Mouse (Mus musculus) liver, postnatal 0 days (tissue): ENCODE data around the gene Krt34. TPM values are rescaled to one million over a fixed set of nuclear protein-coding genes. Genes with fewer than 3 reads are reported as not detected.
A peak's percentile ranks its signal among the peaks of the same experiment; 100 is the strongest.

ENCODE experiments used
- ATAC-seq: fragments of 200-750 bp; cut with Nextera tagmentation; 2 replicates; pipeline ENCODE4 v1.8.0; 2017; ENCODE audit warnings: mild to moderate bottlenecking, moderate library complexity
- DNase-seq: peaks from one replicate; pipeline ENCODE4 v3.0.0-alpha.2; 2016
- H3K27ac ChIP-seq: fragments of 300-500 bp; sonication (generic); 2 replicates; pipeline ENCODE4 v1.5.1; 2014; ENCODE audit warnings: antibody characterized with exemption, moderate library complexity, mild to moderate bottlenecking, low read depth
- H3K27me3 ChIP-seq: fragments of 300-500 bp; sonication (generic); 2 replicates; pipeline ENCODE4 v1.6.1; 2014; ENCODE audit warnings: low read length, control low read depth, mixed read lengths; ENCODE audit not compliant: insufficient read depth
- H3K36me3 ChIP-seq: fragments of 300-500 bp; sonication (generic); replicated peaks from 2 replicates; pipeline ENCODE4 v1.6.1; 2014; ENCODE audit warnings: mild to moderate bottlenecking, control low read depth, low read length, moderate library complexity, mixed read lengths; ENCODE audit not compliant: insufficient read depth
- H3K4me1 ChIP-seq: fragments of 300-500 bp; sonication (generic); 2 replicates; pipeline ENCODE4 v1.6.1; 2014; ENCODE audit warnings: antibody characterized with exemption, mild to moderate bottlenecking, control low read depth; ENCODE audit not compliant: insufficient read depth
- H3K4me2 ChIP-seq: fragments of 300-500 bp; sonication (generic); 2 replicates; pipeline ENCODE4 v1.6.1; 2014; ENCODE audit warnings: low read depth, mild to moderate bottlenecking, low read length, moderate library complexity, mixed read lengths
- H3K4me3 ChIP-seq: fragments of 300-500 bp; sonication (generic); 2 replicates; pipeline ENCODE4 v1.5.1; 2014; ENCODE audit warnings: low read depth, low read length
- H3K9ac ChIP-seq: fragments of 300-500 bp; sonication (generic); replicated peaks from 2 replicates; pipeline ENCODE4 v1.6.1; 2014; ENCODE audit warnings: mild to moderate bottlenecking, moderate library complexity
- H3K9me3 ChIP-seq: fragments of 300-500 bp; sonication (generic); 2 replicates; pipeline ENCODE4 v1.6.1; 2016; ENCODE audit warnings: mild to moderate bottlenecking, control low read depth, low read length, mixed read lengths
- CTCF ChIP-seq: sonication (generic); IDR thresholded peaks from 2 replicates; pipeline ENCODE4 v1.5.1; 2016; ENCODE audit warnings: antibody characterized with exemption, low read depth
- EP300 ChIP-seq: IDR thresholded peaks from 2 replicates; pipeline ENCODE4 v1.6.1; 2016; ENCODE audit warnings: antibody characterized with exemption, low read depth, mild to moderate bottlenecking
- WGBS: fragments of 180-500 bp; shearing (Covaris S2); extraction: QIAGEN DNeasy Blood & Tissue Kit; methylation state at CpG from one replicate; pipeline ENCODE4 v1.1.7; 2014; ENCODE audit not compliant: insufficient replicate concordance; 5-methylcytosine and 5-hydroxymethylcytosine counted together
- polyA plus RNA-seq: library from polyadenylated mRNA; unstranded; fragments of >200 nt; fragmentation: Nextera tagmentation; extraction: Ambion mirVana; gene quantifications from 2 replicates; pipeline ENCODE4 v1.2.1, GENCODE M21; 2015

The Krt34 gene
- polyA plus RNA-seq, 1 experiment from 2014 or later = not detected

DNA sequence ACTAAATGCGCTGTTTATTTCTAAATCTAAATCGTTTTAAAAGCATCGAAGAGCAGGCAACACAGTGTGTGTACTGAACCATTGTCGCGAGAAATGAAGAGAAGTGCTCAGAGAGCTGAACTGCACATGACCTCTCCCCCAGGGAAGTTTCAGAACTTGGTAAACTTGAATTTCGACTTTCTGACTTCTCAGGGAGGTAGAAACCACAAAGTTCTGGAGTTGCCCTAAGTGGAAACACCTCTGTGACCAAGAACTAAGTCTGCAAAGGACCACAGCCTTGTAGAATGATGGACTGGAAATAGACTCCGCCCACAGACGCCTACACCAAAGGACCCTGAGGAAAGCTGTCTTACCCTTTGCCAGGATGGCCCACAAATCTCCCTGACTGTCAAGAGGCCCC, 35.4 kb downstream of the Krt34 start:
- 78% methylated on average over 8 of the region's 8 CpGs for WGBS
- TF ChIP-seq CTCF (no peak), EP300 (no peak)
- Histone ChIP-seq H3K36me3 (no peaks in the 10 kb centered on the region), H3K4me2 (no peak overlapping the region), H3K9ac (no peak overlapping the region), H3K27ac (no peak overlapping the region), H3K4me1 (no peaks in the 10 kb centered on the region), H3K27me3 (no peaks in the 10 kb centered on the region), H3K9me3 (no peaks in the 10 kb centered on the region), H3K4me3 (no peak overlapping the region)
- no peak for DNase-seq
- no peak for ATAC-seq

DNA sequence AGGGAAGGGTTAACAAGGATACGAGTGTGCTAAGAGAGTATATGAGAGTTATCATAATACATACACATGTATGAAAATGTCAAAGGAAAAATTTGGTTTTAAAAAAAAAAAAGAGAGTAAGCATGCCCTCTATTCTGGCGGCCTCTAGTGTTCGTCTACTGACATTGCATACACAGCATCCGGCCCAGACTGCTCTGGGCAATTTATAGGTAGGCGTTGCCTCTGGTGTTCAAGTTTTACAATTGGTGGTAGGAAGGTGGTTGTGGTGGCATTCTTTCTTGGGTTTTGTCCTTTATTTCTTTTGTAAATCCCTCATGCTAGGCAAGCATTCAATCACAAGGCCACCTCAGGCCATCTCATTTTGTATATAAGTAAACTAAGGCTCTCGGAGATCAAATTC, 36.5 kb downstream of the Krt34 start:
- no peak overlapping the region for H3K9ac ChIP-seq
- no peak overlapping the region for H3K4me2 ChIP-seq
- H3K4me3 ChIP-seq = no peak overlapping the region
- ATAC-seq (no peak), DNase-seq (peak; percentile 29)
- no peaks in the 10 kb centered on the region for H3K27me3 ChIP-seq
- no peaks in the 10 kb centered on the region for H3K4me1 ChIP-seq
- TF ChIP-seq EP300 (no peak), CTCF (peak; percentile 74)
- no peak overlapping the region for H3K27ac ChIP-seq
- H3K9me3 ChIP-seq = no peaks in the 10 kb centered on the region
- WGBS = 23% methylated on average over 6 of the region's 6 CpGs
- no peaks in the 10 kb centered on the region for H3K36me3 ChIP-seq

DNA sequence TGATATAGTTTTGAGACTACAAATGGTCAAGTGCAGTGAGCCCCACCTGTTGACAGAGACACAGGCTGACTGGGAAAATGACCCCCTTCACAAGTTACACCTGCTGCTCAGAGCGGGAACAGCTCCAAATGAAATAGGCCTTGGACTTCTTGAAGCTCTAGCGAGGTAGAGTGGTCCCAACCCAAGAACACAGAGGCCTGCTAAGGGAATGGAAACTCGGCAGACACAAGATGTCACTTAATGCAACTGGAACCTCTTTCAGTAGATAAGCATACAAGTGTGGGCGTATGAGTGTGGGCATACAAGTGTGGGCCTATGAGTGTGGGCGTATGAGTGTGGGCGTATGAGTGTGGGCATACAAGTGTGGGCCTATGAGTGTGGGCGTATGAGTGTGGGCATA, 42.3 kb downstream of the Krt34 start:
- Histone ChIP-seq H3K27me3 (0 out of 2 replicates have a peak, but pooled peaks cover 3% of the 10 kb centered on the region), H3K36me3 (no peaks in the 10 kb centered on the region), H3K9me3 (no peaks in the 10 kb centered on the region), H3K27ac (no peak overlapping the region), H3K4me2 (no peak overlapping the region), H3K4me1 (no peaks in the 10 kb centered on the region), H3K9ac (no peak overlapping the region), H3K4me3 (no peak overlapping the region)
- ATAC-seq = no peak
- DNase-seq = no peak
- WGBS = 75% methylated on average over 7 of the region's 7 CpGs
- TF ChIP-seq EP300 (no peak), CTCF (no peak)

DNA sequence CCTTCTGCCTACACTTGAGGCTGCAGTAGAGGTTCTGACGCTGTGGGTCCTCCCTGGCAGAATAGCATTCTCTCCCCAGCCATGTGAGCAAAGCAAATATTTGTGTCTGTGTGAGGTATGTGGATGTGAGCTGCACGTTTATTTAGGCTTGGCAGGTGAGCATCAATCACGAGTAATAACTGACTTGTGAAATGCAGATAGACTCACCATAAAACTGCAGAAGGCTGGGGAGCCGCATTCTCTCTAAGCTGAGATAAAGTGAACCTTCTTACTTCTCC, 47.0 kb downstream of the Krt34 start:
- H3K36me3 ChIP-seq = no peaks in the 10 kb centered on the region
- H3K4me3 ChIP-seq = no peak overlapping the region
- WGBS = 36% methylated on average over 4 of the region's 4 CpGs
- no peak overlapping the region for H3K27ac ChIP-seq
- DNase-seq = no peak
- no peak for ATAC-seq
- TF ChIP-seq EP300 = no peak
- TF ChIP-seq CTCF = no peak
- H3K9ac ChIP-seq = no peak overlapping the region
- H3K4me2 ChIP-seq = no peak overlapping the region
- H3K4me1 ChIP-seq = no peaks in the 10 kb centered on the region
- H3K27me3 ChIP-seq = 0 out of 2 replicates have a peak, but pooled peaks cover 6% of the 10 kb centered on the region
- H3K9me3 ChIP-seq = no peaks in the 10 kb centered on the region

DNA sequence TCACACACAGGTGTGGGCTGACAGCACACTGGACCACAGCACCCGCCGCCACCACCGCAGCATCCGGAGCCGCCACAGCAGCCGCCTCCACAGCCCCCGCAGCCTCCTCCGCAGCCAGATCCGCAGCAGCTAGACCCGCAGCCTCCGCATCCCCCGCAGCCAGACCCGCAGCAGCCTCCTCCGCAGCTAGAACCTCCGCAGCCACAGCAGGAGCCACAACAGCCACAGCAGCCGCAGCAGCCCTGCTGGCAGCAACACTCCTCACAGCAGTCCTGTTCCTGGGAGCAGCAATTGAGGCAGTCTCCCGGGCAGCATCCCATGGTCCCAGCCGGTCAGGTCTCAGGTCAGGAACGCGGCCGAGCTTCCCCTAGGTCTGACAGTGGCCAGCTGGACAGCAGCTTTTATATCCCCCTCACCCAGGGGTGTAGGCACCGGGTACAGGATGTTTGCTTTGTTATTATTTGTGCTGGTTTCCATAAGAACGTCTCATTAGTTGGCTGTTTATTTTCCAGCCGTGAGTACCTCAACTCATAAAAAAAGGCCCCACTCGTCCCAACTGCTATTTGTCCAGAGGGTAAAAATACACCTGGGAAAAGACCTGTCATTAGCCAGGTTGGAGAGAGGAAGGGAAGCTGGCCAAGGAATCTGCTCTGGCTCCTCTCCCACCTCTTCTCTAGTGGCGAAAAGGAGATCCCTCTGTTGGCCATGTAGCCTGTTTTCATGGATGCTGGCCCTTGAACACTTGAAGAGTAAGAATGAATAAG, 47.6 kb downstream of the Krt34 start, which contains the start of gene Krtap17-1:
Krtap17-1 (minus strand) TSS at position 375 of the 764 bp plus-strand sequence.
- no peak within 1 kb of the TSS for H3K4me2 ChIP-seq
- H3K27me3 ChIP-seq = 0 out of 2 replicates have a peak, but pooled peaks cover 6% of the 10 kb centered on the region
- H3K4me1 ChIP-seq = no peaks in the 10 kb centered on the region
- no peak within 1 kb of the TSS for H3K4me3 ChIP-seq
- no peak within 1 kb of the TSS for H3K27ac ChIP-seq
- TF ChIP-seq CTCF = no peak
- TF ChIP-seq EP300 = no peak
- ATAC-seq = no peak
- 27% methylated on average over 26 of the region's 26 CpGs for WGBS
- no peak within 1 kb of the TSS for H3K9ac ChIP-seq
- no peak for DNase-seq
- no peaks in the 10 kb centered on the region for H3K36me3 ChIP-seq
- H3K9me3 ChIP-seq = no peaks in the 10 kb centered on the region

DNA sequence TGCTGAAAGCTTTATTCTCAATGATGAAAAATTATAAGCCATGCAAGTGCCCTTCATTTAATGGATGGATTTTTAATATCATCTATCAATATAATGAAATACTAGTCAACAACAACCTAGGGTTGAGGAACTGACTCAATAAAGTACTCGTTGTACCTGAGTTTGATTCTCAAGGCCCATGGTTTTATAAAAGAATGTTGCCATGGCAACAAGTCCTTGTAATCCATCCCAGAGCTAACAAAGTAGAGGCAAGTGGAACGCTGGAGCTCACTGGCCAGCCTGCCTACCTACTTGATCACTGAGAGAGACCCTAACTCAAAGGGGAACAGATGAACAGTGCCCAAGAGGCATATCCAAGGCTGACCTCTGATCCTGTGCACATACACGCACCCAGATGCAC, 50.8 kb downstream of the Krt34 start:
- no peak for DNase-seq
- H3K4me3 ChIP-seq = no peak overlapping the region
- WGBS = 75% methylated on average over 3 of the region's 3 CpGs
- no peak overlapping the region for H3K27ac ChIP-seq
- 0 out of 2 replicates have a peak, but pooled peaks cover 6% of the 10 kb centered on the region for H3K27me3 ChIP-seq
- ATAC-seq = no peak
- H3K4me2 ChIP-seq = no peak overlapping the region
- no peak for TF ChIP-seq CTCF
- no peak for TF ChIP-seq EP300
- H3K9ac ChIP-seq = no peak overlapping the region
- no peaks in the 10 kb centered on the region for H3K9me3 ChIP-seq
- H3K4me1 ChIP-seq = no peaks in the 10 kb centered on the region
- H3K36me3 ChIP-seq = no peaks in the 10 kb centered on the region
